Mouse (Mus musculus) spleen, postnatal 14 days (tissue): ENCODE results near the gene Clstn1.

Experiments used
- DNase-seq, 2 experiments: peaks; one replicate each; pipeline ENCODE4 v3.0.0; 2021 to 2022; ENCODE audit warnings: low spot score in 2 of 2

The Clstn1 gene

GRCm38 (mm10) chr4:149675378-149676261 is 89.4 kb downstream of the Clstn1 start:
- DNase-seq: peak in 1 of 2 experiments; percentile 50

DNA sequence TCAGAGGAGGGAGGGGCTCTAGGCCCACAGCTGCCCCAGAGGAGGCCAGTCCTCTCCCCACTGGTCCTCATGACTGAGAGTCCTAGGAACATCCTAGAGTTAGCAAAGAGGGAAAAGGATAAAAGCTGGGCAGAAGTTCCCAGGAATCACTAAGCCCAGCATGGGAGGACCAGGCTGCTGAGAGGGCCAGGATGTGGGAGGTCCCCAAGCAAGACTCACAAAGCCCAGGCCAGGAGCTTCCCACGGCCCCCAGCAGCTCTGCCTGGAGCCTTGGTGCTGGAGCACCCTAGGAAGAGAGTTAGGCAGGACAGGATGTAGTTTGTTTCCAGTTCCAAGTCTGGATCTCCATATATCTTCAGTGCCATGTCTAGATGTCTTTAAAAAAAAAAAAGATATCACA is 91.7 kb downstream of the Clstn1 start:
- no peak for DNase-seq

DNA sequence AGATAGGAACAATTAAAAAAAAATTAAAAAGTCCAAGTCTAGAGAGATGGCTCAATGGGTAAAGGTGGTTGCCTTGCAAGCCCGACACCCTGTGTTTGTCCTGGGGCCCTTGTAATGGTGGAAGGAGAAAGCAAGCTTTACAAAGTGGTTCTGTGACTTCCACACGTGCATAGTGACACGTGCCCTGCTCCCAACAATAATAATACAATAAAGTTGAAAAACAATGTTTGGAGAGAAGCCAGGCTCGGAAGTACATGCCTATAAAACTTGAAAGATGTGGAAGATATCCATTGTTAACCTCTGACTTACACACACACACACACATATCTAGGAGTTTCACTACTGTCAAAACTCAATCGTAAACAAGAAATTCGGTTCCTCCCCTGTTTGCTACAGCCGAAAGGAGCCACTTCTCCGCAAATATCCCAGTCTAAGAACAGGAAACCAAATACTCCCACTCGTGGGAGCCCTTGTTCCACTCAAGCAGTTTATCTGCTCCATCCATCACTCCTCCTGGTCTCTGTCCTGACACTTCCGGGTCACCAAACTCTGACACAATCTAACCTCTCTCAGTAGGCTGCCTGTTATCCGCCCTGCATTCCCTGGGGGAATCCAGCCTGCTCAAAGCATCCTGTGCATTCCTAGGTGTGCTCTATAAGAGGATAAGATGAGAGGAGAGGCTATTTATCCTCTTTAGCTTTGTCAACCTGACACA is 92.9 kb downstream of the Clstn1 start:
- no peak for DNase-seq

DNA sequence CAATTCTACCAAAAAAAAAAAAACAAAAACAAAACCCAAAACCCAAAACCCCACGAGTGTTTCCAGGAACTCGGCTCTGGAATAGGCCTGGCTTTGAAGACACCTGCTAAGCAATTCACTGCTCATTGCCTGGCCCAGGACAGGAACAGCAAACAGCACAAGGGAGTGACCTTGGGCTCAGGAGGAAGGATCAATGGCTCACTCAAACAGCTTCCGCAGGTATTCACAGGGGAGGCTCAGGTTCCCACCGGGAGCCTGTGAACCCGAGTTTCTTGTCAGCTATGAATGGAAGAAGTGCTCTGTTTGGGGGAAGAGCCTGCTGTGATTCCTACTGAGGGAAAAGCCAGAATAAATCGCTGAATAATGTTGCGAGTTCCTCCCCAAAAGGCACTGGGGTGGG is 97.6 kb downstream of the Clstn1 start:
- no peak for DNase-seq

DNA sequence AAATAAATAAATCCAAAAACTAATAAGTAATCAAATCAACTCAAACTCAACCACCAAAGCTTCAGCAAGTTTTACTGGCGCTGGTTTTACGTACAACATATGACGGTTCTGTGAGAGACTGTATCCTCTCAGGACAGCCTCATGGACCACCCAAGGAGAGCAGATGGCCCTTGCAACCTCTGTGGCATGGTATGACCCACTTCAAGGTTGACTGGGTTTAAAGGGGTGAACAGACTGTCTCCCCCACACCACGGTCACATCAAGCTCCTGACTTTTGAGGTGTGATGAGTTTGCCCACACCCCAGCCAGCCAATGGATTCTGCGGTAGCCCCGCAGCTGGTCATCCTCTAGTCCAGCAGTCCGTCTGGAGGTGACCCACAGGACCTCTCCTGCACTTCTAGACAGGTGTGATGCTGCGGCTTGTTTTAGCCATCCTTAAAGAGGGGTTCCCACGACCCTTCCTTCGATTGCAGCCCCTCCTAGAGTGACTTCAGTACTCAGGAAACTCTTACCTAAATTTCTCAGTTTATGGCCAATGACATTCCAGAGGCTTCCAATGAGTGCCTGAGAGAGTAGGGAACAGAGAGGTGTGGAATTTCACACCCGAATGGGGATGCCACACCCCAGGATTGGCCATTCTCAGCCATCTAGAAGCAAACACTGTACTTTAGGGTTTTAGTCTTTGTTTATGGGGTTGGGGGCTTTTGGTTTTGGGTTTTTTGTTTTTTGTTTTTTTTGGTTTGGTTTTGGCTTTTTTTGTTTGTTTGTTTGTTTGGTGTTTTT is 98.8 kb downstream of the Clstn1 start:
- no peak for DNase-seq

GRCm38 (mm10) chr4:149688861-149689260 is 102.6 kb downstream of the Clstn1 start:
- no peak for DNase-seq

GRCm38 (mm10) chr4:149689822-149690700 is 103.8 kb downstream of the Clstn1 start:
- no peak for DNase-seq

DNA sequence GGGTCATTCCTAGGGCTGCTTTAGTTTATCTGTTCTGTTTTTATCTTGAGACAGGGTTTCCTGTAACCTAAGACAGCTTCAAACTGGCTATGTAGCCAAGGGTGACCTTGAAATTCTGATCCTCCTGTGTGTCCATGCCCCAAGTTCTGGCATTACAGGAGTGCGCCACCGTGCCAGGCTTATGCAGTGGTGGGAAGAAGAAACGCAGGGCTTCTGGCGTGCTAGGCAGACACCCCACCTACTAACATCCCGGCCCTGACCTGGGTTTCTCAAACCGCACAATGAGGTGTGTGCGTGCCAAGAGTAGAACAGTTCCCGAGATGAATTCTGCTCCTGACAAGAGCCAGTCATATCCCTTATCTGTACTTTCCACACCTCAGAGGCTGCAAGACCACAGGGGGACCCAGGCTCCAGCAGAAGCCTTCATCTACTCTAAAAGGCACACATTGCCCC is 104.6 kb downstream of the Clstn1 start:
- no peak for DNase-seq

GRCm38 (mm10) chr4:149691368-149691767 is 105.1 kb downstream of the Clstn1 start:
- no peak for DNase-seq

GRCm38 (mm10) chr4:149696189-149696971 is 110.1 kb downstream of the Clstn1 start:
- DNase-seq: peak in 1 of 2 experiments; percentile 22

GRCm38 (mm10) chr4:149697506-149698196 is 111.4 kb downstream of the Clstn1 start:
- DNase-seq: peak; percentile 38 to 46

- peak; percentile 42 to 55 for DNase-seq
Observed at GRCm38 (mm10) chr4:149698197-149698821, 112.0 kb downstream of the Clstn1 start.
